Mouse (Mus musculus) adrenal gland, postnatal 10 days (tissue): ENCODE measurements around the gene Hck. TPM values are rescaled to one million over a fixed set of nuclear protein-coding genes. Genes with fewer than 3 reads are reported as not detected.

Experiments used
- DNase-seq: peaks from one replicate; pipeline ENCODE4 v3.0.0; 2021; ENCODE audit warnings: mixed read lengths
- long read RNA-seq, 2 experiments: library from polyadenylated mRNA; stranded (forward); transcript quantifications; one replicate each; pipeline ENCODE4 v2.0.0; 2021
- total RNA-seq, 2 experiments: library from RNA; stranded (reverse); gene quantifications; 2 replicates each; pipeline ENCODE4 v1.2.3; 2021

The Hck gene
- 1 to 10 TPM; 2.4 to 3.2 TPM for total RNA-seq
- long read RNA-seq, experiment 1, transcript Hck-203 (13 exons, 2,090 nt): major isoform, 7 of 7 reads
- long read RNA-seq, experiment 1, partial matches to known transcripts: 0 of 7 reads
- long read RNA-seq, experiment 1, other reads (novel, unspliced or antisense): 0 of 7 reads
- long read RNA-seq, experiment 2: 0 reads

- DNase-seq: peak; percentile 77
Observed at GRCm38 (mm10) chr2:153108313-153109264, at the start of gene Hck. TSS of gene Hck (plus strand) at chr2:153108468.

DNA sequence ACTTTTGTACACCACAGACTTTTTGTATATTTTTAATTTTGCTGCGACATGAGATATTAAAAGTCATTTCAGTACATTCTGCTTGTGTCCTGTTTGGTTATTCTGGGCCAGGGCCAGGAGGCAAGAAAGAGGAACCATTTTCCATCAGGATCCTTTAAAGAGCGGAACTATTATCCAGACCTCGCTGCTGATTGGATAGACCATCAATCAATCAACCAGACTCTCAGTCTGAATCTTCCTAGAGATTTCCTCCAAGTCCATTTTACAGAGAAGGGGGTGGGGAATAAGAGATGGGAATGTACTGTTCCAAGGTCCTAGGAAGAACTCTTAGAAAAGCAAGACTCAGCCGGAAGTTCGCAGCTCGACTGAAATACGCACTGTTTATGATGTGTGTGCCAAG lies 48.1 kb upstream of the Hck start:
- no peak for DNase-seq

GRCm38 (mm10) chr2:153063394-153063793 lies 44.9 kb upstream of the Hck start:
- DNase-seq: no peak

DNA sequence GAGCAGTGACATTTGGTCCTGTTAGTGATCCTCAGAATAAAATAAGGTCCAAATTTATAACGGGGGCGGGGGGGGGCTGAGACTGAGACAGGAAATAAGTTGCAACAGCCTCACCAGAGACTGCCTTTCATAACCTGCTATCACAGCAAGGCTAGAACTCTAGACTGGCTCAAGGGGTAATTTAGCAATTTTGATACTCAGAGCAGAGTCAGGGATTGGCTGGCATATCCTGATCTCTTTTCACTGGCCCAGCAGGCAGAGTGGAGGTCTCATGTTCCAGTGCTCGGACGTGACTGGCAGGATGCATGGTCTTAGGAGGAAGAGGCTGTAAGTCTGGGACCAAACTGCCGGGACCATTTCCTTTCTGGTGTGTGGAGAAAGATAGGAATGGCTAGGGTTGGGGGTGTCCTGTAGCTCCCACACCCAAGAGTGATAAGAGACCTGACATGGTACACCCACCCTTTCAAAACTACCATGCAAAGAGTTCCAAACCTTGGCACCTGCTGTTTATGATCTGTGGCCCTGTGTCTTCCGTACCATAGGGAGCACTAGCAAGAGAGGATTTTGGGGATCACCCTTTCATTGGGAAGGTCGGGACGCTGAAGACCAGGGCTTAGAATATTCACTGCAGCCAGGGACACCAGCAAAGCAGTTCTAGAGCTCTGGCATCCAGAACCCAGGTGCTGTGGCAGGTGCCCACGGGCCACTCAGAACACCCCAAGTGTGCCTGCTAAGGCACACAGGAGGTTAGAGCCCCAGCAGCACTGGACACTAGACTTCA lies 43.9 kb upstream of the Hck start:
- DNase-seq: no peak

- DNase-seq: peak; percentile 46
Observed at GRCm38 (mm10) chr2:153065747-153066508, 42.3 kb upstream of the Hck start, which contains the start of gene Ccm2l. TSS of gene Ccm2l (plus strand) at chr2:153065955.

GRCm38 (mm10) chr2:153066991-153067390 lies 41.3 kb upstream of the Hck start:
- no peak for DNase-seq

DNA sequence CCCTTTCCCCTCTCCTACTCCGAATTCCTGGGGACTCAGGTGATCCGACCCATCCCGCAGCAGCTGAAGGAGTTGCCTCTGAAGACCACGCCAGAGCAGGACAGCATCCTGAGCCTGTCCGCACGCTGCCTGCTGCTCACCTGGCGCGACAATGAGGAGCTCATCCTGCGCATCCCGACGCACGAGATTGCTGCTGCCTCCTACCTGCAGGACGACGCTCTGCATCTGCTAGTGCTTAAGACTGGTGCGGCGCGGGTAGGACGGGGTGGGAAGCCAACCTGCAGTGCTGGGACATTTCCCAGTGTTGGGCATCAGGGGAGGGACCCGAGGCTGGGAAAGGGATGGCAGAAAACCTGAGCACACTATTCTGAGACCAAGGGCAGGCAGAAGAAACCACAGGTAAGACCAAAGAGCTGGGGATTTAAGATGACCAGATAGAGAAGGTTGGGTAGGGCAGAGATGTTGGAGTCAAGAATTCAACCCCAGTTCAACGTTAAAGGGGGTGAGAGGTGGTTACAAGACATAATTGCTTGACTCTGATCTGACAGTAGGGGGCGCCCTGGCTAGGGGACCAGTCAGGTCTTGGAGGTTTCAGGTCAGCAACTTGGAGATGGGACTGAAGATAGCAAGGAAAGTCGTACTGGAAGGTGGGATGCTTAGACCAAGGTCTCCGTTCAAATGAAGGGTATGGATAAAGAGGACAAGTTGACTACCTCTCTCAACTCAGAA lies 37.3 kb upstream of the Hck start:
- DNase-seq: peak; percentile 63

DNA sequence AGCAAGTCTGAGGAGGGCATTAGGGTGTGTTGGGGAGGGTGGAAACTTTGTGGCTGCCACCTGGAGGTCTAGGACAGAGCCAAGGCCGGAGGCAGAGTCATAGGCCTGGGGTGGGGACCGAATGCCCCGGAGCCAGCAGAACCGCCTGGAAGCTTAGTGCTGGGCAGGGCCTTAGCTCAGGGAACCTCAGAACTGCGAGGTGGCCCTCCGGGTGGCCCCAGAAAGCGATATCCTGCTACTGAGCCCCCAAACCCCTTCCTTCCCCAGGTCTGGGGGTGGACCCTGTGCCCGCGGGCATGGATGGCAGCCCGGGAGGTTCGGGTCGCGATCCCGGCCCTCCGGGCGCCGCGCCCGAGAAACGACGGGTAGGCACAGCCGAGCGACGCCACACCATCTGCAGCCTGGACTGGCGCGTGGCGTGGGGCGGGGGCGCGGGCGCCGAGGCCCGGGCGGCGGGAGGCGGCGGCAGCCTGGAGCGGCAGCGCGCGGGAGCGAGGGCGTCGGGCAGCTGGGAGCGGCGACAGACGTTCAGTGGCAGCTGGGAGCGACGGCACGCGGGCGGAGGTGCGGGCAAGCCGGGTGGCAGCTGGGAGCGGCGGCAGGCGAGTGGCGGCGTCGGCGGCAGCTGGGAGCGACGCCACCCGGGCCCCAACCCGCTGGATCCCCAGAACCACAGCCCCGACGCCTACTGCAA lies 36.6 kb upstream of the Hck start:
- peak; percentile 38 for DNase-seq

DNA sequence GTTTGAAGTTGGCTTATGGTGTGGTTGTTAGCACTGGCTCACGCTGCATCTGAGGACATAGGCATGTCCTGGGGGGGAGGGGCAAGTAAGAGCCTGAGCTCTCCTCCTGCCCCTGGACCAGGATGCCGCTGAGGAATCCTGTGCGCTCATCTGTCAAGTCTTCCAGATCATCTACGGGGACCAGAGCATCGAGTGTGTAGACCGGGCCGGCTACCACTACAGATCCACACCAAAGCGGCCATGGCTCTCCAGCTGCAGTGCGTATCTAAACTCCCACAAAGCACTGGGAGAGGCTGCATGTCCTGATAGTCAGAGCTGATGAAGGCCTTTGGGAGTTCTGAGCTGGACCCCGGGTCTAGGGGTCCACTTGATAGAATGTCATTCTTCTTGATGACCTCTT lies 33.6 kb upstream of the Hck start:
- DNase-seq: no peak

- no peak for DNase-seq
Observed at GRCm38 (mm10) chr2:153075961-153076360, 32.3 kb upstream of the Hck start.

- peak; percentile 86 for DNase-seq
Observed at GRCm38 (mm10) chr2:153080841-153081523, 27.3 kb upstream of the Hck start.

GRCm38 (mm10) chr2:153081866-153082265 lies 26.4 kb upstream of the Hck start:
- DNase-seq: no peak

- no peak for DNase-seq
Observed at GRCm38 (mm10) chr2:153083275-153083674, 25.0 kb upstream of the Hck start.

DNA sequence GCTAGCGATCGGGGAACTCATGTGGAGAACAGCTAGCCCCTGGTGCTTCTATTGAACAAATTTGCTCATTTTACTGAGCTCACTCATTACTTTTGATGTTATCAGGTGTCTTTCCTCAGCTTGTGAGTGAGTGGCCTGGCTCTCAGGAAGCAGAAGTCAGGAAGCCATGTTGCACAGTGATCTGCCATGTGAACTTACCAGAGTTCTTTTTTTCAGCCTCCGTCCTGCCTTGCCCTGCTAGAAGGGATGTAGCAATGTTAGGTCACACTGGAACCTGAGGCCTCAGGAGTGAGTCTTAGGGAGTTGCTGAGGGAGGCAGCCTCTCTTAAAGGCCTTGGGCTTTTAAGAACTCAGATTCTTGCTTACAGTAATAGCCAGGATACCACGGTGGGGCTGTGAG lies 24.4 kb upstream of the Hck start:
- DNase-seq: no peak

DNA sequence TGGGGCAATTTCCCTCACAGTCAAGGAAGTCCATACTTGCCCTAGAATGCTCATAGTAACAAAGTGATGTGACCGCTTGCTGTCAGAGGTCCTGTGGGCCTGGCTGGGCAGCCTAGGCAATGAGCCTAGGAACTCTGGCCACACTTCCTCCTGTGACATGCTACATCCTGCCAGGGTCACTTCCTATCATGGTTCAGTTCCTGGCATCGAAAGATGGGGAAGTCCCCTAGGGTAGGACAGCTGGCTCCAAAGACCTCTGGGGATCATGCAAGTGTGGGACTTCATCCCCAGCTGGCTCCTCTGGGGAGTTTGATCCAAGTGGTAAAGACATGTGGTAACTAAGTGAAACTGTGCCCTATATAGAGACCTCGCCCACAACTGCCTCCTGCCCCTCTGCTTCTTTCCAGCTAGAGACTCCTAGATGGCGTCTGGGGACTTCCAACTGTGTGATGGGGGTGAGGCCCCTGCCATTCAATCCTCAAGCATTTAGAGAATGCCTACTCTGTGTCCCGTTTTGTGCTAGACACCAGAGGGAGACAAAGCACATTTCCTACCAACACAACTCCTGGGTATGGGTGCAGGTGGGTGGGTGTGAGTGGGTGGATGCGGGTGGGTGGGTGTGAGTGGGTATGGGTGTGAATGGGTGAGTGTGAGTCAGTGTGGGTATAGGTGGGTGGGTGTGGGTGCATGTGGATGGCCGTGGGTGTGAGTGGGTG lies 23.8 kb upstream of the Hck start:
- no peak for DNase-seq

- DNase-seq: no peak
Observed at GRCm38 (mm10) chr2:153085556-153085955, 22.7 kb upstream of the Hck start.

- DNase-seq: no peak
Observed at GRCm38 (mm10) chr2:153086166-153086565, 22.1 kb upstream of the Hck start.

DNA sequence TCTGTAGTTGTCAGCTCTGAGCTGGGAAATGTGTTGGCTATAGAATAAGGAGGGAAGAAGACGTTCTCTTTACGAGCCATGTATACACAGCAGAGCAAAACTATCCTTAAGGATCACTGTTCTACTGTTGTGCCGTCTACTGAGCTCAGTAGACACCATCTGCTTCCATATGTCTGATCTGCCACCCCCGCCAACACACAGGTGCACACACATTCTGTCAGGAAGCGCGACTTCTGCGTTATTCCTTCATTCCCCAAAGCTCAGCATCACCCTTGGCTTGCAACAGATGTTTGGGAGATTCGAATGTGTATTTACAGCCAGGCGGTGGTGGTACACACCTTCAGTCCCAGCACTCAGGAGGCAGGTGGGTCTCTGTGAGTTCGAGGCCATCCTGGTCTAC lies 21.2 kb upstream of the Hck start:
- no peak for DNase-seq

- no peak for DNase-seq
Observed at GRCm38 (mm10) chr2:153089316-153089715, 19.0 kb upstream of the Hck start.
